Mouse (Mus musculus): ENCODE data around the gene Elp5.

GRCm38 (mm10) chr11:70031321-70031670 is 49.0 kb upstream of the Elp5 start:
- no peak for TF ChIP-seq CTCF (IDR thresholded peaks at IDR 0.05; ENCODE audit: borderline replicate concordance, control insufficient read depth, extremely low read depth, insufficient read depth, low read length, poor library complexity)
- TF ChIP-seq POLR2A (IDR thresholded peaks at IDR 0.05; ENCODE audit: control insufficient read depth, extremely low read depth, insufficient read depth, low read length, poor library complexity), result no peak
